9 mouse cellular contexts compared by ENCODE assay signal in genomic region chr6:22097709-22098108, GRCm38 (mm10).
DNase-seq lines count a peak whose midpoint lies in the region; ATAC-seq and TF ChIP-seq lines count a peak whose summit lies in the region.
"Had no signal": no experiment of that assay in that cellular context is flagged by ENCODE, and none has a peak within 500 bp of the region (broad histone marks: within the 10 kb centered on the region; RNA-seq: fewer than 3 reads in every experiment).

No protein-coding gene starts in this region.

- WGBS in embryonic facial prominence, embryonic 11.5 days, result 53% methylated on average over 2 of the region's 2 CpGs
- 50% methylated on average over 2 of the region's 2 CpGs for WGBS in embryonic facial prominence, embryonic 10.5 days
- 47% methylated on average over 2 of the region's 2 CpGs for WGBS in neural tube, embryonic 12.5 days
- 40% methylated on average over 2 of the region's 2 CpGs for WGBS in kidney, postnatal 0 days

- no peak overlapping the region for H3K27ac ChIP-seq in embryonic facial prominence, embryonic 11.5 days (replicated peaks; ENCODE audit: low read depth, low read length)
- H3K27ac ChIP-seq in embryonic facial prominence, embryonic 10.5 days (replicated peaks), result no peak overlapping the region
- H3K27ac ChIP-seq in neural tube, embryonic 12.5 days, result no peak overlapping the region
- no peak overlapping the region for H3K27ac ChIP-seq in kidney, postnatal 0 days
- H3K27ac ChIP-seq: liver, embryonic 15.5 days had no signal

- H3K4me2 ChIP-seq in embryonic facial prominence, embryonic 11.5 days (ENCODE audit: low read depth, low read length), result no peak overlapping the region
- no peak overlapping the region for H3K4me2 ChIP-seq in neural tube, embryonic 12.5 days (replicated peaks)
- no peak overlapping the region for H3K4me2 ChIP-seq in kidney, postnatal 0 days (ENCODE audit: low read length)
- H3K4me2 ChIP-seq: liver, embryonic 15.5 days had no signal

- H3K9me3 ChIP-seq in embryonic facial prominence, embryonic 11.5 days (replicated peaks; ENCODE audit: control insufficient read depth, low read length), result no peaks in the 10 kb centered on the region
- H3K9me3 ChIP-seq in embryonic facial prominence, embryonic 10.5 days, result no peaks in the 10 kb centered on the region
- H3K9me3 ChIP-seq in neural tube, embryonic 12.5 days, result no peaks in the 10 kb centered on the region
- no peaks in the 10 kb centered on the region for H3K9me3 ChIP-seq in kidney, postnatal 0 days (replicated peaks; ENCODE audit: low read length)
- H3K9me3 ChIP-seq: liver, embryonic 15.5 days had no signal

- ATAC-seq in embryonic facial prominence, embryonic 11.5 days (replicated peaks; ENCODE audit: insufficient number of reproducible peaks, low FRiP score, low TSS enrichment, low read depth), result no peak
- peak; percentile 48; the same call in 1 of the 2 replicates for ATAC-seq in neural tube, embryonic 12.5 days (ENCODE audit: low FRiP score, low read depth)
- no peak for ATAC-seq in kidney, postnatal 0 days (replicated peaks; ENCODE audit: low FRiP score, low read depth)
- ATAC-seq in megakaryocyte-erythroid progenitor cell, adult 5-6 weeks (replicated peaks; ENCODE audit: low FRiP score, low TSS enrichment, poor library complexity, severe bottlenecking), result peak; percentile 84

- peak; percentile 65 for DNase-seq in embryonic facial prominence, embryonic 11.5 days (ENCODE audit: low spot score)
- no peak for DNase-seq in embryonic facial prominence, embryonic 10.5 days (ENCODE audit: low spot score)
- DNase-seq in neural tube, embryonic 10.5 days (ENCODE audit: extremely low spot score, low spot score), result no peak
- DNase-seq in cerebellum, postnatal 14 days, result peak; percentile 56 to 57
- peak; percentile 68 for DNase-seq in kidney, postnatal 0 days (ENCODE audit: low spot score)
- DNase-seq in yolk sac, embryonic 10.5 days (ENCODE audit: low spot score), result no peak

- no peak overlapping the region for H3K9ac ChIP-seq in embryonic facial prominence, embryonic 11.5 days (replicated peaks; ENCODE audit: low read length)
- H3K9ac ChIP-seq in neural tube, embryonic 12.5 days, result no peak overlapping the region
- H3K9ac ChIP-seq in kidney, postnatal 0 days (ENCODE audit: low read depth, low read length), result no peak overlapping the region
- H3K9ac ChIP-seq: liver, embryonic 15.5 days had no signal

- H3K4me1 ChIP-seq in embryonic facial prominence, embryonic 11.5 days (ENCODE audit: control insufficient read depth, insufficient read depth, low read length), result no peaks in the 10 kb centered on the region
- no peaks in the 10 kb centered on the region for H3K4me1 ChIP-seq in embryonic facial prominence, embryonic 10.5 days
- H3K4me1 ChIP-seq in neural tube, embryonic 12.5 days, result no peaks in the 10 kb centered on the region
- no peaks in the 10 kb centered on the region for H3K4me1 ChIP-seq in kidney, postnatal 0 days (replicated peaks; ENCODE audit: insufficient read depth, low read length)

- H3K4me3 ChIP-seq in embryonic facial prominence, embryonic 11.5 days (ENCODE audit: low read depth, low read length), result no peak overlapping the region
- H3K4me3 ChIP-seq in embryonic facial prominence, embryonic 10.5 days, result no peak overlapping the region
- H3K4me3 ChIP-seq in neural tube, embryonic 12.5 days, result no peak overlapping the region
- no peak overlapping the region for H3K4me3 ChIP-seq in kidney, postnatal 0 days (replicated peaks; ENCODE audit: low read depth, low read length)
- H3K4me3 ChIP-seq: liver, embryonic 15.5 days had no signal

- H3K27me3 ChIP-seq in embryonic facial prominence, embryonic 11.5 days (ENCODE audit: control insufficient read depth, insufficient read depth, low read length), result no peaks in the 10 kb centered on the region
- no peaks in the 10 kb centered on the region for H3K27me3 ChIP-seq in embryonic facial prominence, embryonic 10.5 days (replicated peaks; ENCODE audit: low read depth, poor library complexity, severe bottlenecking)
- no peaks in the 10 kb centered on the region for H3K27me3 ChIP-seq in neural tube, embryonic 12.5 days (replicated peaks)
- H3K27me3 ChIP-seq in kidney, postnatal 0 days (ENCODE audit: insufficient read depth, low read length), result no peaks in the 10 kb centered on the region
- H3K27me3 ChIP-seq: liver, embryonic 15.5 days had no signal

- TF ChIP-seq CTCF in kidney, postnatal 0 days (IDR thresholded peaks at IDR 0.05; ENCODE audit: low read depth), result peak; percentile 68

- H3K36me3 ChIP-seq in embryonic facial prominence, embryonic 11.5 days (replicated peaks; ENCODE audit: control insufficient read depth, insufficient read depth, low read depth, low read length), result no peaks in the 10 kb centered on the region
- peaks cover 26% of the 10 kb centered on the region for H3K36me3 ChIP-seq in embryonic facial prominence, embryonic 10.5 days (replicated peaks)
- no peaks in the 10 kb centered on the region for H3K36me3 ChIP-seq in neural tube, embryonic 12.5 days
- H3K36me3 ChIP-seq in kidney, postnatal 0 days (ENCODE audit: insufficient read depth, low read length), result no peaks in the 10 kb centered on the region
- H3K36me3 ChIP-seq: liver, embryonic 15.5 days had no signal

Comparison
In these comparisons a context has a peak if more than half of its experiments do, and no peak if none do; other contexts are left out.
1. DNase-seq: peak in embryonic facial prominence, embryonic 11.5 days (single experiment), cerebellum, postnatal 14 days (2 of 2) and kidney, postnatal 0 days (single experiment); none in embryonic facial prominence, embryonic 10.5 days (single experiment), neural tube, embryonic 10.5 days (single experiment) and yolk sac, embryonic 10.5 days (single experiment).
2. ATAC-seq: peak in neural tube, embryonic 12.5 days (single experiment) and megakaryocyte-erythroid progenitor cell, adult 5-6 weeks (single experiment); none in embryonic facial prominence, embryonic 11.5 days (single experiment) and kidney, postnatal 0 days (single experiment).